Mouse (Mus musculus): ENCODE results near the gene Adamtsl4. TPM values are rescaled to one million over a fixed set of nuclear protein-coding genes. Genes with fewer than 3 reads are reported as not detected.
"Not testable (repeated sequence)": the region's sequence is repeated elsewhere in the genome, so short reads cannot be mapped to it uniquely, and the experiment has no call there.

Gene Adamtsl4
- polyA plus RNA-seq, 1 experiment from 2014 or later = 3.9 TPM

- Histone ChIP-seq H3K27ac (ENCODE audit: low read length) (peak overlapping the region; percentile 66; the same call in 1 of the 2 replicates), H3K4me1 (ENCODE audit: insufficient read depth, low read length) (peaks cover 62% of the 10 kb centered on the region)
- H3K4me3 ChIP-seq (ENCODE audit: low read length); H3K4me2 ChIP-seq (replicated peaks; ENCODE audit: low read depth, low read length); H3K9ac ChIP-seq (replicated peaks; ENCODE audit: low read length); H3K9me3 ChIP-seq (ENCODE audit: low read length); ATAC-seq (ENCODE audit: low FRiP score, low TSS enrichment); H3K27me3 ChIP-seq (ENCODE audit: insufficient read depth, low read length); H3K36me3 ChIP-seq (ENCODE audit: insufficient read depth, low read length): not testable (repeated sequence)
- 88% methylated on average over 2 of the region's 2 CpGs for WGBS
Observed at GRCm38 (mm10) chr3:95690552-95690951, 2.8 kb upstream of the Adamtsl4 start.

GRCm38 (mm10) chr3:95689940-95690339 lies 2.2 kb upstream of the Adamtsl4 start:
- Histone ChIP-seq H3K4me3 (ENCODE audit: low read length) (no peak overlapping the region), H3K4me1 (ENCODE audit: insufficient read depth, low read length) (peaks cover 62% of the 10 kb centered on the region), H3K36me3 (ENCODE audit: insufficient read depth, low read length) (no peaks in the 10 kb centered on the region), H3K9ac (replicated peaks; ENCODE audit: low read length) (0 out of 2 replicates have a peak overlapping the region, but pooled peaks have one; percentile 31), H3K27me3 (ENCODE audit: insufficient read depth, low read length) (no peaks in the 10 kb centered on the region), H3K9me3 (ENCODE audit: low read length) (0 out of 2 replicates have a peak, but pooled peaks cover 2% of the 10 kb centered on the region), H3K4me2 (replicated peaks; ENCODE audit: low read depth, low read length) (0 out of 2 replicates have a peak overlapping the region, but pooled peaks have one; percentile 8), H3K27ac (ENCODE audit: low read length) (peak overlapping the region; percentile 66; the same call in 1 of the 2 replicates)
- whole genome bisulfite sequencing = 30% methylated on average over 2 of the region's 2 CpGs
- no peak for ATAC-seq (ENCODE audit: low FRiP score, low TSS enrichment)

GRCm38 (mm10) chr3:95689171-95689915 lies 1.6 kb upstream of the Adamtsl4 start:
- 17% methylated on average over 11 of the region's 11 CpGs for WGBS
- Histone ChIP-seq H3K36me3 (ENCODE audit: insufficient read depth, low read length) (no peaks in the 10 kb centered on the region), H3K9me3 (ENCODE audit: low read length) (0 out of 2 replicates have a peak, but pooled peaks cover 2% of the 10 kb centered on the region), H3K27ac (ENCODE audit: low read length) (peak overlapping the region; percentile 89; the same call in 1 of the 2 replicates), H3K4me3 (ENCODE audit: low read length) (no peak overlapping the region), H3K27me3 (ENCODE audit: insufficient read depth, low read length) (no peaks in the 10 kb centered on the region), H3K4me1 (ENCODE audit: insufficient read depth, low read length) (peaks cover 63% of the 10 kb centered on the region), H3K9ac (replicated peaks; ENCODE audit: low read length) (no peak overlapping the region), H3K4me2 (replicated peaks; ENCODE audit: low read depth, low read length) (0 out of 2 replicates have a peak overlapping the region, but pooled peaks have one; percentile 8)
- ATAC-seq (ENCODE audit: low FRiP score, low TSS enrichment) = no peak

- peaks cover 58% of the 10 kb centered on the region for H3K4me1 ChIP-seq (ENCODE audit: insufficient read depth, low read length)
- H3K4me3 ChIP-seq (ENCODE audit: low read length) = peak overlapping the region; percentile 53
- peaks cover 2% of the 10 kb centered on the region; the same call in 1 of the 2 replicates for H3K36me3 ChIP-seq (ENCODE audit: insufficient read depth, low read length)
- peak overlapping the region; percentile 92 for H3K4me2 ChIP-seq (replicated peaks; ENCODE audit: low read depth, low read length)
- H3K9ac ChIP-seq (replicated peaks; ENCODE audit: low read length) = peak overlapping the region; percentile 71
- WGBS = 20% methylated on average over 4 of the region's 4 CpGs
- peak overlapping the region; percentile 89; the same call in 1 of the 2 replicates for H3K27ac ChIP-seq (ENCODE audit: low read length)
- H3K9me3 ChIP-seq (ENCODE audit: low read length) = 0 out of 2 replicates have a peak, but pooled peaks cover 2% of the 10 kb centered on the region
- no peaks in the 10 kb centered on the region for H3K27me3 ChIP-seq (ENCODE audit: insufficient read depth, low read length)
- ATAC-seq (ENCODE audit: low FRiP score, low TSS enrichment) = peak; percentile 40
Observed at GRCm38 (mm10) chr3:95687168-95687523, 571 bp downstream of the Adamtsl4 start.

- H3K9me3 ChIP-seq (ENCODE audit: low read length) = 0 out of 2 replicates have a peak, but pooled peaks cover 2% of the 10 kb centered on the region
- WGBS = 37% methylated on average over 9 of the region's 10 CpGs
- ATAC-seq (ENCODE audit: low FRiP score, low TSS enrichment) = no peak; the same call in 1 of the 2 replicates
- H3K4me2 ChIP-seq (replicated peaks; ENCODE audit: low read depth, low read length) = peak overlapping the region; percentile 92
- H3K27me3 ChIP-seq (ENCODE audit: insufficient read depth, low read length) = no peaks in the 10 kb centered on the region
- H3K9ac ChIP-seq (replicated peaks; ENCODE audit: low read length) = peak overlapping the region; percentile 71
- peaks cover 58% of the 10 kb centered on the region for H3K4me1 ChIP-seq (ENCODE audit: insufficient read depth, low read length)
- H3K27ac ChIP-seq (ENCODE audit: low read length) = peak overlapping the region; percentile 89; the same call in 1 of the 2 replicates
- H3K4me3 ChIP-seq (ENCODE audit: low read length) = peak overlapping the region; percentile 53; the same call in 1 of the 2 replicates
- H3K36me3 ChIP-seq (ENCODE audit: insufficient read depth, low read length) = peaks cover 2% of the 10 kb centered on the region; the same call in 1 of the 2 replicates
Observed at GRCm38 (mm10) chr3:95686492-95687167, 1.1 kb downstream of the Adamtsl4 start.

- peaks cover 67% of the 10 kb centered on the region for H3K4me1 ChIP-seq (ENCODE audit: insufficient read depth, low read length)
Observed at GRCm38 (mm10) chr3:95685701-95686100, 2.0 kb downstream of the Adamtsl4 start.

GRCm38 (mm10) chr3:95685301-95685700 lies 2.4 kb downstream of the Adamtsl4 start:
- no peak for ATAC-seq (ENCODE audit: low FRiP score, low TSS enrichment)
- Histone ChIP-seq H3K4me3 (ENCODE audit: low read length) (no peak overlapping the region), H3K4me2 (replicated peaks; ENCODE audit: low read depth, low read length) (no peak overlapping the region), H3K27ac (ENCODE audit: low read length) (no peak overlapping the region), H3K9ac (replicated peaks; ENCODE audit: low read length) (no peak overlapping the region; the same call in 1 of the 2 replicates), H3K27me3 (ENCODE audit: insufficient read depth, low read length) (no peaks in the 10 kb centered on the region), H3K4me1 (ENCODE audit: insufficient read depth, low read length) (peaks cover 65% of the 10 kb centered on the region), H3K36me3 (ENCODE audit: insufficient read depth, low read length) (peaks cover 2% of the 10 kb centered on the region; the same call in 1 of the 2 replicates), H3K9me3 (ENCODE audit: low read length) (no peaks in the 10 kb centered on the region)
- WGBS = 73% methylated on average over 4 of the region's 4 CpGs

More at GRCm38 (mm10) chr3:95685701-95686100, 2.0 kb downstream of the Adamtsl4 start:
- H3K9me3 ChIP-seq (ENCODE audit: low read length) = no peaks in the 10 kb centered on the region
- peaks cover 2% of the 10 kb centered on the region; the same call in 1 of the 2 replicates for H3K36me3 ChIP-seq (ENCODE audit: insufficient read depth, low read length)
- ATAC-seq (ENCODE audit: low FRiP score, low TSS enrichment) = no peak
- WGBS = 80% methylated on average over 2 of the region's 2 CpGs
- H3K27ac ChIP-seq (ENCODE audit: low read length) = no peak overlapping the region
- no peak overlapping the region for H3K4me2 ChIP-seq (replicated peaks; ENCODE audit: low read depth, low read length)
- no peak overlapping the region for H3K9ac ChIP-seq (replicated peaks; ENCODE audit: low read length)
- no peak overlapping the region for H3K4me3 ChIP-seq (ENCODE audit: low read length)
- no peaks in the 10 kb centered on the region for H3K27me3 ChIP-seq (ENCODE audit: insufficient read depth, low read length)

GRCm38 (mm10) chr3:95684846-95685245 lies 2.9 kb downstream of the Adamtsl4 start:
- Histone ChIP-seq H3K4me1 (ENCODE audit: insufficient read depth, low read length) (peaks cover 61% of the 10 kb centered on the region), H3K9me3 (ENCODE audit: low read length) (no peaks in the 10 kb centered on the region), H3K9ac (replicated peaks; ENCODE audit: low read length) (no peak overlapping the region), H3K27ac (ENCODE audit: low read length) (no peak overlapping the region), H3K36me3 (ENCODE audit: insufficient read depth, low read length) (peaks cover 2% of the 10 kb centered on the region; the same call in 1 of the 2 replicates), H3K4me2 (replicated peaks; ENCODE audit: low read depth, low read length) (no peak overlapping the region), H3K4me3 (ENCODE audit: low read length) (no peak overlapping the region), H3K27me3 (ENCODE audit: insufficient read depth, low read length) (no peaks in the 10 kb centered on the region)
- 37% methylated on average over 5 of the region's 8 CpGs for WGBS
- ATAC-seq (ENCODE audit: low FRiP score, low TSS enrichment) = no peak

GRCm38 (mm10) chr3:95682878-95683277 lies 4.8 kb downstream of the Adamtsl4 start:
- H3K36me3 ChIP-seq (ENCODE audit: insufficient read depth, low read length) = peaks cover 2% of the 10 kb centered on the region; the same call in 1 of the 2 replicates
- H3K4me1 ChIP-seq (ENCODE audit: insufficient read depth, low read length) = peaks cover 41% of the 10 kb centered on the region
- no peak for ATAC-seq (ENCODE audit: low FRiP score, low TSS enrichment)
- H3K9me3 ChIP-seq (ENCODE audit: low read length) = no peaks in the 10 kb centered on the region
- no peak overlapping the region for H3K9ac ChIP-seq (replicated peaks; ENCODE audit: low read length)
- no peak overlapping the region for H3K4me2 ChIP-seq (replicated peaks; ENCODE audit: low read depth, low read length)
- H3K27ac ChIP-seq (ENCODE audit: low read length) = no peak overlapping the region
- H3K27me3 ChIP-seq (ENCODE audit: insufficient read depth, low read length) = no peaks in the 10 kb centered on the region
- WGBS = 56% methylated on average over 5 of the region's 5 CpGs
- no peak overlapping the region for H3K4me3 ChIP-seq (ENCODE audit: low read length)
